Mouse (Mus musculus) E14TG2a.4 (cell line): ENCODE results near the gene Tex35.

ENCODE experiments used
- H3K27me3 ChIP-seq: 2 replicates; pipeline ENCODE4 v1.6.1; 2014; ENCODE audit warnings: low read length, control low read depth; ENCODE audit not compliant: insufficient read depth
- H3K36me3 ChIP-seq: 2 replicates; pipeline ENCODE4 v1.6.1; 2014; ENCODE audit warnings: low read length, control low read depth; ENCODE audit not compliant: insufficient read depth
- H3K4me1 ChIP-seq: replicated peaks from 2 replicates; pipeline ENCODE4 v1.6.1; 2014; ENCODE audit warnings: low read depth, low read length, control low read depth
- H3K4me3 ChIP-seq: replicated peaks from 2 replicates; pipeline ENCODE4 v1.5.1; 2014; ENCODE audit warnings: mild to moderate bottlenecking, low read length
- H3K9me3 ChIP-seq: 2 replicates; pipeline ENCODE4 v1.6.1; 2014; ENCODE audit warnings: low read length, control low read depth
- CTCF ChIP-seq: conservative IDR thresholded peaks from 2 replicates; pipeline ENCODE4 v1.5.1; 2014; ENCODE audit warnings: low read length
- NANOG ChIP-seq: IDR thresholded peaks from 2 replicates; pipeline ENCODE4 v1.6.1; 2014; ENCODE audit warnings: borderline replicate concordance, low read length, mixed read lengths
- POU5F1 ChIP-seq: IDR thresholded peaks from 2 replicates; pipeline ENCODE4 v1.6.1; 2014; ENCODE audit warnings: low read length, borderline replicate concordance

Gene Tex35

GRCm38 (mm10) chr1:157108580-157108979 lies at the start of gene Tex35:
Tex35 (minus strand) TSS chr1:157108680.
- H3K27me3 ChIP-seq = no peaks in the 10 kb centered on the region; the same call in 1 of the 2 replicates
- peaks cover 8% of the 10 kb centered on the region; the same call in 1 of the 2 replicates for H3K9me3 ChIP-seq
- no peaks in the 10 kb centered on the region for H3K36me3 ChIP-seq
- no peak within 1 kb of the TSS for H3K4me3 ChIP-seq
- TF ChIP-seq CTCF = no peak
- no peak for TF ChIP-seq POU5F1
- no peak for TF ChIP-seq NANOG
- 0 out of 2 replicates have a peak, but pooled peaks cover 5% of the 10 kb centered on the region for H3K4me1 ChIP-seq

- TF ChIP-seq POU5F1 (no peak), CTCF (no peak), NANOG (no peak)
- no peaks in the 10 kb centered on the region for H3K4me1 ChIP-seq
Observed at GRCm38 (mm10) chr1:157153781-157154180, 45.3 kb upstream of the Tex35 start.

GRCm38 (mm10) chr1:157150107-157150506 lies 41.6 kb upstream of the Tex35 start:
- TF ChIP-seq POU5F1 (no peak), NANOG (no peak), CTCF (no peak)
- 0 out of 2 replicates have a peak, but pooled peaks cover 6% of the 10 kb centered on the region for H3K36me3 ChIP-seq
- H3K4me1 ChIP-seq = no peaks in the 10 kb centered on the region
- H3K4me3 ChIP-seq = no peak overlapping the region
- H3K9me3 ChIP-seq = no peaks in the 10 kb centered on the region
- no peaks in the 10 kb centered on the region for H3K27me3 ChIP-seq

More at GRCm38 (mm10) chr1:157153781-157154180, 45.3 kb upstream of the Tex35 start:
- no peaks in the 10 kb centered on the region for H3K9me3 ChIP-seq
- no peak overlapping the region for H3K4me3 ChIP-seq
- peaks cover 12% of the 10 kb centered on the region for H3K36me3 ChIP-seq
- no peaks in the 10 kb centered on the region for H3K27me3 ChIP-seq

GRCm38 (mm10) chr1:157144621-157145020 lies 36.1 kb upstream of the Tex35 start:
- H3K4me1 ChIP-seq = no peaks in the 10 kb centered on the region
- H3K27me3 ChIP-seq = no peaks in the 10 kb centered on the region
- no peak for TF ChIP-seq POU5F1
- TF ChIP-seq NANOG = no peak
- TF ChIP-seq CTCF = no peak
- no peak overlapping the region for H3K4me3 ChIP-seq
- no peaks in the 10 kb centered on the region for H3K9me3 ChIP-seq
- H3K36me3 ChIP-seq = peaks cover 12% of the 10 kb centered on the region; the same call in 1 of the 2 replicates

- Histone ChIP-seq H3K36me3 (peaks cover 12% of the 10 kb centered on the region; the same call in 1 of the 2 replicates), H3K9me3 (no peaks in the 10 kb centered on the region), H3K4me3 (no peak overlapping the region), H3K27me3 (no peaks in the 10 kb centered on the region), H3K4me1 (no peaks in the 10 kb centered on the region)
- TF ChIP-seq CTCF = no peak
- no peak for TF ChIP-seq NANOG
- TF ChIP-seq POU5F1 = no peak
Observed at GRCm38 (mm10) chr1:157143326-157143932, 34.9 kb upstream of the Tex35 start.

- no peak overlapping the region for H3K4me3 ChIP-seq
- H3K27me3 ChIP-seq = no peaks in the 10 kb centered on the region
- H3K9me3 ChIP-seq = no peaks in the 10 kb centered on the region
- peaks cover 8% of the 10 kb centered on the region; the same call in 1 of the 2 replicates for H3K36me3 ChIP-seq
- H3K4me1 ChIP-seq = no peaks in the 10 kb centered on the region
- TF ChIP-seq CTCF = no peak
- no peak for TF ChIP-seq POU5F1
- TF ChIP-seq NANOG = no peak
Observed at GRCm38 (mm10) chr1:157141014-157141413, 32.5 kb upstream of the Tex35 start.

GRCm38 (mm10) chr1:157137854-157138241 lies 29.4 kb upstream of the Tex35 start:
- TF ChIP-seq POU5F1 (no peak), NANOG (no peak), CTCF (no peak)
- Histone ChIP-seq H3K9me3 (no peaks in the 10 kb centered on the region), H3K27me3 (no peaks in the 10 kb centered on the region), H3K4me1 (no peaks in the 10 kb centered on the region), H3K36me3 (peaks cover 7% of the 10 kb centered on the region), H3K4me3 (no peak overlapping the region)

- Histone ChIP-seq H3K9me3 (no peaks in the 10 kb centered on the region), H3K36me3 (peaks cover 7% of the 10 kb centered on the region), H3K27me3 (no peaks in the 10 kb centered on the region), H3K4me1 (no peaks in the 10 kb centered on the region), H3K4me3 (no peak overlapping the region)
- no peak for TF ChIP-seq CTCF
- TF ChIP-seq NANOG = no peak
- no peak for TF ChIP-seq POU5F1
Observed at GRCm38 (mm10) chr1:157137132-157137853, 28.8 kb upstream of the Tex35 start.
